Mouse (Mus musculus): Measurements from ENCODE around the gene Gm12248.

The Gm12248 gene

GRCm38 (mm10) chr11:58029869-58030268, 63.1 kb downstream of the Gm12248 start:
- DNase-seq (ENCODE audit: low spot score): no peak

GRCm38 (mm10) chr11:58028981-58029380, 64.0 kb downstream of the Gm12248 start:
- no peak for DNase-seq (ENCODE audit: low spot score)

- DNase-seq (ENCODE audit: low spot score): no peak
These were observed 66.1 kb downstream of the Gm12248 start for GRCm38 (mm10) chr11:58026860-58027259.

- DNase-seq (ENCODE audit: low spot score): no peak
These were observed 66.6 kb downstream of the Gm12248 start for GRCm38 (mm10) chr11:58026337-58026736.

- no peak for DNase-seq (ENCODE audit: low spot score)
These were observed 67.1 kb downstream of the Gm12248 start for GRCm38 (mm10) chr11:58025881-58026280.

GRCm38 (mm10) chr11:58024671-58025070, 68.3 kb downstream of the Gm12248 start:
- no peak for DNase-seq (ENCODE audit: low spot score)

- DNase-seq (ENCODE audit: low spot score): no peak
These were observed 68.7 kb downstream of the Gm12248 start for GRCm38 (mm10) chr11:58024271-58024670.

- no peak for DNase-seq (ENCODE audit: low spot score)
These were observed 71.3 kb downstream of the Gm12248 start for GRCm38 (mm10) chr11:58021618-58022017.

GRCm38 (mm10) chr11:58021095-58021494, 71.8 kb downstream of the Gm12248 start:
- no peak for DNase-seq (ENCODE audit: low spot score)

- DNase-seq (ENCODE audit: low spot score): no peak
These were observed 74.2 kb downstream of the Gm12248 start for GRCm38 (mm10) chr11:58018701-58019100.

- no peak for DNase-seq (ENCODE audit: low spot score)
These were observed 74.6 kb downstream of the Gm12248 start for GRCm38 (mm10) chr11:58018287-58018686.

GRCm38 (mm10) chr11:58017422-58017821, 75.5 kb downstream of the Gm12248 start:
- no peak for DNase-seq (ENCODE audit: low spot score)

- no peak for DNase-seq (ENCODE audit: low spot score)
These were observed 76.6 kb downstream of the Gm12248 start for GRCm38 (mm10) chr11:58016371-58016770.

GRCm38 (mm10) chr11:58015339-58015738, 77.6 kb downstream of the Gm12248 start:
- no peak for DNase-seq (ENCODE audit: low spot score)

- DNase-seq (ENCODE audit: low spot score): no peak
These were observed 78.3 kb downstream of the Gm12248 start for GRCm38 (mm10) chr11:58014604-58015003.
